Mouse (Mus musculus) ES-E14 (cell line): Measurements from ENCODE around the gene Rpa1. TPM values are rescaled to one million over a fixed set of nuclear protein-coding genes. Genes with fewer than 3 reads are reported as not detected.

ENCODE experiments used
- DNase-seq: peaks from one replicate; pipeline ENCODE4 v3.0.0-alpha.2; 2013; ENCODE audit warnings: low read depth, low spot score
- H3K27ac ChIP-seq: 2 replicates; pipeline ENCODE4 v1.5.1; 2012; ENCODE audit warnings: low read depth, mild to moderate bottlenecking, low read length, moderate library complexity, mixed read lengths; ENCODE audit not compliant: poor library complexity, insufficient read depth, severe bottlenecking
- H3K36me3 ChIP-seq: 2 replicates; pipeline ENCODE4 v1.6.1; 2012; ENCODE audit warnings: mild to moderate bottlenecking, low read length, moderate library complexity, mixed read lengths; ENCODE audit not compliant: control insufficient read depth, poor library complexity, insufficient read depth, severe bottlenecking
- H3K4me1 ChIP-seq, 2 experiments: fragments of 150-350 bp in 1 of 2; sonication (generic) in 1 of 2; 2 replicates each; pipeline ENCODE4 v1.6.1; 2012; ENCODE audit warnings: low read length in 2 of 2, mild to moderate bottlenecking in 1 of 2, mixed read lengths in 1 of 2; ENCODE audit not compliant: control insufficient read depth in 2 of 2, insufficient read depth in 2 of 2, poor library complexity in 1 of 2
- H3K4me3 ChIP-seq, 2 experiments: fragments of 150-350 bp in 1 of 2; sonication (generic) in 1 of 2; 2 replicates each; pipeline ENCODE4 v1.5.1; 2012; ENCODE audit warnings: low read length in 2 of 2, low read depth in 1 of 2, mild to moderate bottlenecking in 1 of 2, mixed read lengths in 1 of 2; ENCODE audit not compliant: insufficient read depth in 1 of 2, poor library complexity in 1 of 2, severe bottlenecking in 1 of 2
- H3K9ac ChIP-seq: 2 replicates; pipeline ENCODE4 v1.6.1; 2012; ENCODE audit warnings: low read depth, mild to moderate bottlenecking, low read length, mixed read lengths; ENCODE audit not compliant: poor library complexity, insufficient read depth, severe bottlenecking
- H3K9me3 ChIP-seq: fragments of 150-350 bp; sonication (generic); 2 replicates; pipeline ENCODE4 v1.6.1; 2012; ENCODE audit warnings: low read depth, mild to moderate bottlenecking, low read length; ENCODE audit not compliant: control insufficient read depth, insufficient read depth
- CHD2 ChIP-seq: IDR thresholded peaks from 2 replicates; pipeline ENCODE4 v1.6.1; 2014; ENCODE audit warnings: mild to moderate bottlenecking, low read depth, low read length, inconsistent platforms
- HCFC1 ChIP-seq: IDR thresholded peaks from 2 replicates; pipeline ENCODE4 v1.6.1; 2012; ENCODE audit warnings: low read length, inconsistent platforms, borderline replicate concordance; ENCODE audit not compliant: insufficient read depth
- MAFK ChIP-seq: IDR thresholded peaks from 2 replicates; pipeline ENCODE4 v1.6.1; 2014; ENCODE audit warnings: mild to moderate bottlenecking, low read depth, low read length, inconsistent platforms; ENCODE audit not compliant: insufficient read depth
- ZC3H11A ChIP-seq: IDR thresholded peaks from 2 replicates; pipeline ENCODE4 v1.6.1; 2012; ENCODE audit warnings: low read depth, mild to moderate bottlenecking, inconsistent platforms, low read length, borderline replicate concordance
- ZNF384 ChIP-seq: IDR thresholded peaks from 2 replicates; pipeline ENCODE4 v1.6.1; 2012; ENCODE audit warnings: low read depth, low read length, inconsistent platforms
- in situ Hi-C, 2 experiments: fragments of 600-800 bp; cut with MboI; formaldehyde crosslinking; loops; one replicate each; pipeline ENCODE4 v1.15.1; 2025; ENCODE audit warnings: low sequenced_read_pairs in 2 of 2, inconsistent platforms in 1 of 2; ENCODE audit not compliant: unreplicated experiment in 2 of 2
- total RNA-seq: library from RNA; depleted of rRNA; stranded (reverse); fragments of 300-350 nt; gene quantifications from 2 replicates; pipeline ENCODE4 v1.2.3, GENCODE M21; 2012

The Rpa1 gene
- total RNA-seq, 1 experiment = 317 TPM

GRCm38 (mm10) chr11:75257056-75257648 is 91.0 kb downstream of the Rpa1 start:
- in situ Hi-C loops = no loop called here
- Histone ChIP-seq H3K27ac (no peak overlapping the region), H3K4me3 (no peak overlapping the region), H3K9ac (no peak overlapping the region), H3K36me3 (no peaks in the 10 kb centered on the region), H3K9me3 (no peaks in the 10 kb centered on the region), H3K4me1 (peaks cover 0 to under 1% of the 10 kb centered on the region in 2 experiments; a peak in 2 of 4 replicates)
- no peak for DNase-seq
- TF ChIP-seq HCFC1 (no peak), ZC3H11A (no peak), MAFK (no peak), ZNF384 (no peak), CHD2 (no peak)

- Histone ChIP-seq H3K9me3 (no peaks in the 10 kb centered on the region), H3K9ac (no peak overlapping the region), H3K36me3 (no peaks in the 10 kb centered on the region), H3K4me1 (peaks cover 2 to 7% of the 10 kb centered on the region in 2 experiments; a peak in 2 of 4 replicates), H3K4me3 (no peak overlapping the region), H3K27ac (no peak overlapping the region)
- DNase-seq = no peak
- TF ChIP-seq ZC3H11A = no peak
- TF ChIP-seq HCFC1 = no peak
- no peak for TF ChIP-seq CHD2
- no peak for TF ChIP-seq MAFK
- TF ChIP-seq ZNF384 = no peak
- in situ Hi-C loops = no loop called here
These were observed 92.8 kb downstream of the Rpa1 start for GRCm38 (mm10) chr11:75255330-75255729.

DNA sequence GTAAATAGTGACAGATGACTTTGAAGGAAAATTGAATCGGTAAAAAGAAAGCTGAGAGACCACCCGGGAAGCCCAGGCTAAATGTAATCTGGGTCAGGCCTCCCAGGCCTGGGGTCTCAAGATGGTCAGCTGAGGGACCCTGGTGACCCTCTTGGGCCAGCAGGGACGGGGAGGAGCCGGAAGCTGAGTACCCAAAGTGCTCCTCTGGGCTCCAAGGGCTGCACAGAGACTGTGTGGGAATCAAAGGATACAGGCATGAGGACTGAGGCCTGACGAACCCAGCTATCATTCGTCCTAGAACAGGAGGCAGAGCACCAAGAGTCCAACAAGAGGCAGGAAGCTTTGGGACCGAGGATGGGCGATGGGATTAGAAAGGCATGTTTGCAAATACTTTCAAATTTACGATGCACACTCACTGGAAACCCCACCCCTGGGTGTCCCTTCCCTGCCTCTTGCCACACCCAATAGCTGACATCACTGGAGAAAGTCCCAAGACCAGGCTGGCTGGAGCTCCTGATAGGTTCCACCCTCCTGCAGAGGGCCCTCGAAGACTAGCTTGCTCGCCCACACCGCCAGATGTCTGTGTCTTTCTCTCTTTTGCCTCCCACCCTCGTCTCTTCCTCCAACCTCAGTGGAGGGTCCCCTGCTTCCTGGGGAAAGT is 93.7 kb downstream of the Rpa1 start:
- Histone ChIP-seq H3K27ac (no peak overlapping the region), H3K9me3 (no peaks in the 10 kb centered on the region), H3K9ac (no peak overlapping the region), H3K36me3 (no peaks in the 10 kb centered on the region), H3K4me1 (peaks cover 4 to 11% of the 10 kb centered on the region in 2 experiments; a peak in 3 of 4 replicates), H3K4me3 (no peak overlapping the region)
- in situ Hi-C loops = no loop called here
- no peak for TF ChIP-seq CHD2
- DNase-seq = no peak

DNA sequence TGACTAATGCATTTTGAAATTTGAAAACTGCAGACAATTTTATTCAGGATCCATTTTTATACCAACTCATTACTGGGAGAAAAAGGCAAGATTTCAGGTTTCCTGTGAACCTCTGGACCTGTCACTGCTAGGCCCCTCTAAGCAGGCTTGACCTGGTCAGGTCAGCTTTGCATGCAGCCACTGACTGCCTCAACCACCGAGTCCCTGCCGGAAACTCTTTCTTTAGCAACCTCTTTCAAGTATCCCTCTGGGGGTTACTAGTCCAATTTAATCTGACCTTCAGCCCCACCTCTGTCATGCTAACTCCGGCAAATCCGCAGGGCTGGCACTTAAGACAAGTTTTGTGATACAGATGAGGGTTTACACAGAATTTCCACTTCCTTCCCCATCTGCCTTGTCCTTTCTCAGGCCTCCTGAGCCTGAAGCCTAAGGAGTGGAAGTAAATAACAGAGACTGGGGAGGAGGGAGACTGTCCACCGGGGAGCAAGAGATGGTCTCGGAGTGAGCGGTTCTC is 96.5 kb downstream of the Rpa1 start:
- in situ Hi-C loops = no loop called here

More for the DNA sequence above, 96.5 kb downstream of the Rpa1 start:
- H3K36me3 ChIP-seq = no peaks in the 10 kb centered on the region
- DNase-seq = no peak
- H3K27ac ChIP-seq = no peak overlapping the region
- H3K9ac ChIP-seq = no peak overlapping the region
- H3K4me1 ChIP-seq = peaks cover 6 to 18% of the 10 kb centered on the region in 2 experiments
- H3K9me3 ChIP-seq = no peaks in the 10 kb centered on the region
- no peak overlapping the region for H3K4me3 ChIP-seq
- no peak for TF ChIP-seq CHD2
- TF ChIP-seq MAFK = no peak
- TF ChIP-seq ZNF384 = no peak
- TF ChIP-seq HCFC1 = no peak
- no peak for TF ChIP-seq ZC3H11A
